Mouse (Mus musculus): ENCODE data around the gene Gm2042.
"Not testable (repeated sequence)": the region's sequence is repeated elsewhere in the genome, so short reads cannot be mapped to it uniquely, and the experiment has no call there.

Gene Gm2042

GRCm38 (mm10) chr12:87953780-87954179 is at the start of gene Gm2042:
Gm2042 (plus strand) TSS chr12:87954080.
- DNase-seq (ENCODE audit: low spot score in 2 of 2), result not testable (repeated sequence)

- DNase-seq (ENCODE audit: low spot score in 2 of 2), result not testable (repeated sequence)
Measured at GRCm38 (mm10) chr12:87919721-87920120, 34.2 kb upstream of the Gm2042 start, which contains the start of gene Gm2035. Gm2035 (minus strand) TSS chr12:87919857.

GRCm38 (mm10) chr12:87984000-87984399 is 30.1 kb downstream of the Gm2042 start:
- not testable (repeated sequence) for DNase-seq (ENCODE audit: low spot score in 2 of 2)

- DNase-seq (ENCODE audit: low spot score in 2 of 2), result not testable (repeated sequence)
Measured at GRCm38 (mm10) chr12:88004118-88004517, 50.2 kb downstream of the Gm2042 start.

Measured in frontal cortex, postnatal 10 days (tissue).